Mouse (Mus musculus) megakaryocyte, embryonic 14.5 days (primary cell): ENCODE measurements at regions not wholly inside any gene's neighbourhood (a gene's known extent, or its start where the extent isn't known, plus 50 kb on each side); places are given as distances from the start of the nearest gene placed in this dataset.

Experiments
- FLI1 ChIP-seq: IDR thresholded peaks from 2 replicates; pipeline ENCODE4 v1.6.1; 2012; ENCODE audit warnings: low read length, inconsistent platforms, mixed read lengths
- GATA1 ChIP-seq: IDR thresholded peaks from 3 replicates; pipeline ENCODE4 v1.6.1; 2012; ENCODE audit warnings: mixed read lengths, low read length, inconsistent platforms, borderline replicate concordance

DNA sequence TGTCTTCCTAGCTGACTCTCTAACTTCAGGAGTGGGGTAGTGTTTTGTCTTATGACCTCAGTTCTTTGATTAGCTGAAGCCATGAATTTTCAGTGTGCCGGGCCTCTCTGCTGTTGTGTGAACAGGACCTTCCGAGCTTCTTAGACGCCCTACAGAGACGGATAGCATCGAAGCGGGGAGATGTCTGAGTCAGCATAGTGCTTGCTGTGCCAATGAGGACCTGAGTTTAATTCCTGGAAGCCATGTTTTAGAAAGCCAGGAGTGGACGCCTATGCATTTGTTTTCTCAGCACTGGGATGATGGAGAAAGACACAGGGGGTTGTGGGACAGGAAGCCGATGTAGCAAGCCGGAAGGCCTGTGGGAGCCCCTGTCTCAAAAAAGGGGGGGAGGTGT, 130.5 kb downstream of the Ets2 start:
- no peak for TF ChIP-seq GATA1
- no peak for TF ChIP-seq FLI1
